Mouse (Mus musculus): ENCODE measurements around the gene Nudt8.
A peak's percentile ranks its signal among the peaks of the same experiment; 100 is the strongest.
"Not testable (repeated sequence)": the region's sequence is repeated elsewhere in the genome, so short reads cannot be mapped to it uniquely, and the experiment has no call there.

Nudt8 gene

DNA sequence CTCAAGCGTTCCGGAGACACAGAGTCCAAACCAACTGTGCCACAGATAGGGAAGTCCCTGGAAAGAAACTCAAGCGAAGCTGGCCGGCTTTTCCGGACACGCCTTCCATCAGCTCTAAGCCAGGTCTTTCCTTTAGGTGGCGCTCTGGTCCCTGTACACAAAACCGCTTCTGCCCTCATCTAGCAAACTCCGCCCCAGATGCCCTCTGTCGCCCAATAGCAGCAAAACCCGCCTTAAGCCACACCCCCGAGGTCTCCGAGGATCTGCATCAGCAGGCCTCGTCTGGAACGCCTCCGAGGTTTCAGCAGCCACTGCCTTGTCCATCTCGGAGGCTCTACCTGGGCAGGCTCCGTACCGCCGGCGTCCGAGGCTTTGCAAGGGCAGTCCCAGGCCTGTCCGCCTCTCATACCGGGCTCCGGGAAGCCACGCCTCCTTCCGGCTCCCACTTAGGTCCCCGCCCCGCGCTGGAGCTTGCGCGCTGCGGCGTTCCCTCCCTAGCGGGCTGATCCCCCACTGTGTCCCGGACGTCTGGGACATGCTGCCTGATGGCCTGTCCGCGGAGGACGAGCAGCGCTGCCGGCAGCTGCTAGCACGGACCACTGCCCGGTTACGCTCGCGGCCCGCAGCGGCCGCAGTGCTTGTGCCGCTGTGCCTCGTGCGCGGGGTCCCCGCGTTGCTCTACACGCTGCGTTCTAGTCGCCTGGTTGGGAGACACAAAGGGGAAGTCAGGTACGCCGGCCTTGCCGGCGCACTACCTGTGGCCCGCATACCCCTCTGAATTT is at the start of gene Nudt8, which contains the start of gene Gm49405:
Gene Nudt8, plus strand, starts transcription at position 462 of the 782 bp plus-strand sequence.
Gene Gm49405, plus strand, starts transcription at position 508 of the 782 bp plus-strand sequence.
- peak; percentile 97 for DNase-seq (ENCODE audit: low spot score)

DNA sequence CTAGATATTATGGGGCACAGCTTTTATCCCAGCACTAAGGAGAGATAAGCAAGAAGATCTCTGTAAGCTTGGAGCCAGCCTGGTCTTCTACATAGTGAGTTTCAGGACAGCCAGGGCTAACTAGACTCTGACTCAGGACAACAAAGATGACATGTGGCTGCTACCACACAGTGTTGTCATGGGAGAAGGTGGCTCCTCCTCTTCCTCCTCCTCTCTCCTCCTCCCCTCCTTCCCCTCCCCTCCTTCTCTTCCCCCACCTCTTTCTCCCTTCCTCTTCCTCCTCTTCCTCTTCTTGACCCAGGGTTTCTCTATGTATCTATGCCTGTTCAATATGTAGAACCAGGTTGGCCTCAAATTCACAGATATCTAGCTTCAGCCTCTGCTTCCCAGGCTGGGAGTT is 48.9 kb upstream of the Nudt8 start:
- no peak for DNase-seq (ENCODE audit: low spot score)

DNA sequence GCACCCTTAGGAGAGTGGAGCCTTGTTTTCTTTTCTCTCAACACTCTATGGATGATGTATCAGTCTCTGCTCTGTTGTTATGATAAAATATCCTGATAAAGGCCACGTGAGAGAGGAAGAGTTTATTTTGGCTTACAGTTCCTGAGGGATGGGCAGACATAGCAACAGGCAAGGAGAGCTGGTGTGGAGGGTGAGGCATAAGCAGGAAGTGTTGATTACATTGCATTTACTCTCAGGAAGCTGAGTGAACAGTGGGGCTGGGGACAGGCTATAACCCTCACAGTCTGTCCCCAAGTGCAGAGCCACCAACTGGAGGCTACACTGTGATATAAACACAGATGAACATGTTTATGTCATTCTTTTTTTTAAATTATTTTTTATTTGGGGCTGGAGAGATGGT is 48.3 kb upstream of the Nudt8 start:
- DNase-seq (ENCODE audit: low spot score), result no peak

DNA sequence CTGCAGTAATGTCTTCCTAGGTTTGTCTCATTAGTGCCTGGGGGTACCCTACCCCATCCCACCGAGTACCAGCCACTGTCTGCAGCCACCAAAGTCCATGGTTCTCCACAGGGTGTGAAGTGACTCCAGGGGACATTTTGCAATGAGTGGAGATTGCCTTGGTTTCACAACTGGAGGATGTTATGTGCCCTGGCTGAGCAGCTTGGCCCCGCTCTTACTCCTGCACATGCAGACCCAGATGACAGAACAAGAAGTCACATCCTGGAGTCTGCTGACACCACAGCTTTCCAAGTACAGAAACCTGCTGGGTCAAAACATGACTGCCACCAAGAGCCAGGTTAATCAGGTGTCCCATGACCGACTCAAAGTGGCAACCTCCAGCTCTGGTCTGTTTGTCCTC is 45.3 kb upstream of the Nudt8 start:
- no peak for DNase-seq (ENCODE audit: low spot score)

DNA sequence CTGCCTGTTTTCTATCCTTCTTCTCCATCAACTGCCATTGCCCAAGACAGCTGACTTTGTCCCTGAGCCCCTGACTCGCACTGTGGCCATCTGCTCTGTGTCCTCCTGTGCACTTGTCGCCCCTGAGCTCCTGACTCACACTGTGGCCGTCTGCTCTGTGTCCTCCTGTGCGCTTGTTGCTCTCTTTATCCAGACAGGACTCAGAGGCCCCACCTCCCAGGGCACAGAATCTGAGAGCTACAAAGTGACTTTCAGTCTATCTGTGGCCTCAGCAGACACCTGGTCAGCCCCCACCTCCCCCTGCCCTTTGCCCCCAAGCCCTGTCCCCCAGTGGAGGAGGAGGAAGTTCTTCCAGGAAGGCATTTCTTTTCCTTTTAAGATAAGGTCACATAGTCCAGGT is 44.6 kb upstream of the Nudt8 start:
- DNase-seq (ENCODE audit: low spot score), result no peak

- DNase-seq (ENCODE audit: low spot score), result not testable (repeated sequence)
These were observed 42.9 kb upstream of the Nudt8 start for GRCm38 (mm10) chr19:3957296-3958036.

GRCm38 (mm10) chr19:3958470-3958869 is 41.9 kb upstream of the Nudt8 start, which contains the start of gene Aldh3b3:
TSS of gene Aldh3b3 (plus strand) at chr19:3958645.
- DNase-seq (ENCODE audit: low spot score), result no peak

GRCm38 (mm10) chr19:3959030-3959429 is 41.4 kb upstream of the Nudt8 start:
- DNase-seq (ENCODE audit: low spot score), result no peak

DNA sequence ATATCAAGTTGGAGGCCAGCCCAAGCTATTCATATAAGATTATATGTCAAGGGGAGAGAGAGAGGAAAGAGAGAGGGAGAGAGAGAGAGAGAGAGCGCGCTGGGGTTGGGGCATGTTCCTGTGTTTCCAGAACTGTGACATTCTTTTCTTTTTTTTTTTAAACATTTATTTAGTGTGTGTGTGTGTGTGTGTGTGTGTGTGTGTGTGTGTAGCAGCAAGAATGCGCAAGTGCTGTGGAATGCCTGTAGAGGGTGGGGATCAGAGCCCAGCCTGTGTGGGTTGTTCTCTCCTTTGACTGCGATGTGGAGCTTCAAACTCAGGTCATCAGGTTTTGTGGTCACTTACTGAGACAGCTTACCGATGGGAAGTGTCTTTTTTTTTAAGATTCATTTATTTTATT is 40.2 kb upstream of the Nudt8 start:
- no peak for DNase-seq (ENCODE audit: low spot score)

- DNase-seq (ENCODE audit: low spot score), result not testable (repeated sequence)
These were observed 38.6 kb upstream of the Nudt8 start for GRCm38 (mm10) chr19:3961805-3962204.

GRCm38 (mm10) chr19:3962469-3962868 is 37.9 kb upstream of the Nudt8 start:
- DNase-seq (ENCODE audit: low spot score), result no peak

- no peak for DNase-seq (ENCODE audit: low spot score)
These were observed 36.4 kb upstream of the Nudt8 start for GRCm38 (mm10) chr19:3964030-3964429.

DNA sequence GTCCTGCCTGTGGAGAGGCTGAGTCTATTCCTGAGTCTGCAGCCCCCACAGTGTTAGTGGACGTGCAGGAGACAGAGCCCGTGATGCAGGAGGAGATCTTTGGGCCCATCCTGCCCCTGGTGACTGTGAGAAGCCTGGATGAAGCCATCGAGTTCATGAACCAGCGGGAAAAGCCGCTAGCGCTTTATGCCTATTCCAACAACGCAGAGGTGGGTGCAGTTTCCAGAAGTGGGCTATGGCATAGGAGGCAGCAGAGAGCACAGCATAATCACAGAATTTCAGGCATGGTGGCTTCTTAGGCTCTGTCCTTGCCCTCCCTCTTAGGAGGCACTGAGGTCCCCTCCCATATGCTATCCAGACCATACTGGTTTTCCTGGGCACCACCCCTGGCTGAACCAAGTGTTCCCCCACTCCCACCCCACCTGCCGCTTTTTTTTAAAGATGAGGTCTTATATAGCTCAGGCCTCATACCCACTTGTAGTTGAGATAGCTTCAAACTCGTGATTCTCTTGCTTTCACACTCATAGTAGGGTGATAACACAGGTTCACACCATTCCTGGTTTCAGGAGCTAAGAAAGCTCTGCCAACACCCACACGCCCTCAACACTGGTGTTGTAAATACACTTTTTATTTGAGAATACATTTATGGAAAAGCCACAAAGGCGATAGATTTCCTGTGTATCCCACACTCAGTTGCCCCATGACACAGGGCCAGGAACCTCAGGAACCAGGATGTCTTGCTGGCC is 33.9 kb upstream of the Nudt8 start:
- no peak for DNase-seq (ENCODE audit: low spot score)

DNA sequence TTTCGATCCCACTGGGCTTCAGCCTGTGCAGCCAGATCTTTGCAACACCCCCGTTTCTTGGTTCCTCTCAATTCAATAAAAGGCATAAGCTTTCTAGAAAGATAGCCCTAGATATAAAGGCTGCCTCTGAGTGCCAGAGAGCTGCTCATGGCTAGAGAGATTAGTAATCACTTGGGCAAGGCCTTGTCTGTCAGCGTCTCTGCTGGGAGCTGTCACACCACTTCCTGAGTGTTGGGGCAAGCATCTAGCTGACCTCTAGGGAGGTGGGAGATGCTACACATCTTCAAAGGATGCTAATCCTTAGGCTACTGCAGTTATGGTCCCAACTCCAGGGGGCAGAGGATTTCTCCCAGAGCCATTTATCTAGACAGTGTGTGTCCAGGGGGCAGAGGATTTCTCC is 33.1 kb upstream of the Nudt8 start:
- no peak for DNase-seq (ENCODE audit: low spot score)

DNA sequence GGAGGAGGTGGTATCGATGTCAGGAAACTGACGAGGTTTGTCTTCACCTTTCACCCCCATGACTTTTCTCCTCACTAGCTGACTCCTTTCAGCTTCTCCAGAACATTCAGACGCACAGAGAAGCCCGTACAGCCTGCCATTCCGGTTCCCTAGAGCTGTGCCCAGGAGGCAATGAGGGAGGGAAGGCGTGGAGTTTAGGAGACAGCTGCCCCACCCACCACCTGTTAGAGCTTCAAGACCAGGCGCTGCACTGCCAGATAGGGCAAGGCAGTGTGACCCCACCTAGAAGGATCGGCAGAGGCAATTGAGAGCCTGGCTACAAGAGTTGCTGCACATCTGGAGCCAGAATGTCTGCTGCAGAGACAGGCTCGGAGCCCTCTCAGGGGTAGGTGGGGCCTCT is 28.2 kb upstream of the Nudt8 start, which contains the start of gene Aldh3b2:
Gene Aldh3b2, plus strand, starts transcription at position 100 of the 400 bp plus-strand sequence.
- peak; percentile 41 for DNase-seq (ENCODE audit: low spot score)

DNA sequence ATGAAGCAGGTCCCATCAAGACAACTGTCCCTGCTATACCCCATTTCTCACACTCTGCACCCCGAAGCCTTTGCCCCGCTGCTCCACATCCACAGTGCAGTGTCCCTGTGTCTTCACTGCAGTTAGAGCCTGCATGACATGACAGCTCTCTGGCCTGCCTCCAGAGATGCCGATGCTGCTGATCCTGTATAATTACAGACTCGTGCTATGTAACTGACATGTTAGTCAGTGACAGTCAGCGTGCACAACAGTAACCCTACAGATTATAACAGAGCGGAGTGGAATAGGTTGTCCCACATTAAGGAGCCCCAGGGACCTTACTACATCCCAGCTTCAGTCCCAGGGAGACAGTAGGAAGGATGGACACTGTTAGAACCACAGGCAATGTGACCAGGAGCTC is 25.8 kb upstream of the Nudt8 start:
- not testable (repeated sequence) for DNase-seq (ENCODE audit: low spot score)

- DNase-seq (ENCODE audit: low spot score), result no peak
These were observed 24.5 kb upstream of the Nudt8 start for GRCm38 (mm10) chr19:3975866-3976265.

- peak; percentile 71 for DNase-seq (ENCODE audit: low spot score)
These were observed 20.1 kb upstream of the Nudt8 start for GRCm38 (mm10) chr19:3980309-3980708.

- no peak for DNase-seq (ENCODE audit: low spot score)
These were observed 19.5 kb upstream of the Nudt8 start for GRCm38 (mm10) chr19:3980917-3981316.

DNA sequence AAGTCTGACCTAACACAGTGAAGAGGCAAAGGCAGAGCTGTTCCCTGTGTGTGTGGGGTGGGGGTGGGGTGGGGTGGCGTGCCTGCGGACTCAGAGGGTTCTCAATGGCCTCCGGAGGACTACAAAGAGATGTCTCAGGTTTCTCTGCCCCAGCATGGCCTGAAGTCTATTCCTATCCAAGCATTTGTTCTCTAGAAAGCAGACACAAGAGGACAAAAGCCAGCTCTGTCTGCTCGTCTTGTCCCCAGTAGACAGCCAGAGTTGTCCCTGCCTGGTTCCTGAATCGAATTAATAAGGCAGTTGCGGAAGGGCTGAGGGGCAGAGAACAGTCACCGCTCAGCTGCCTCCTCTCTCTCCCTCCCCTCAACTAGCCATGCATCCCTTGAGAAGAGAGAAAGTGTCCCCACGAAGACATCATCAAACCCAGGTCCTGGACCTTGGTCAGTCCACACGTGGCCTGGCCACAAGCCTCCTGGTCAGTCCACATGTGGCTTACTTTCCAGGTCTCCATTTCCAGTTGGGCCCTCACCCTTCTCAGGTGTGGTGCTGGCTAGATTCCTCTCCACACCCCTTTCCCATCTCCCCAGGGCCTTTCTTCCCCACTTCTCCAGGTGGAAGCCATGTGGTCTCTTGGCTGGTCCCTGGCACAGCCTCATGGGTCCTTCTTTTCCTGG is 16.7 kb upstream of the Nudt8 start:
- no peak for DNase-seq (ENCODE audit: low spot score)

DNA sequence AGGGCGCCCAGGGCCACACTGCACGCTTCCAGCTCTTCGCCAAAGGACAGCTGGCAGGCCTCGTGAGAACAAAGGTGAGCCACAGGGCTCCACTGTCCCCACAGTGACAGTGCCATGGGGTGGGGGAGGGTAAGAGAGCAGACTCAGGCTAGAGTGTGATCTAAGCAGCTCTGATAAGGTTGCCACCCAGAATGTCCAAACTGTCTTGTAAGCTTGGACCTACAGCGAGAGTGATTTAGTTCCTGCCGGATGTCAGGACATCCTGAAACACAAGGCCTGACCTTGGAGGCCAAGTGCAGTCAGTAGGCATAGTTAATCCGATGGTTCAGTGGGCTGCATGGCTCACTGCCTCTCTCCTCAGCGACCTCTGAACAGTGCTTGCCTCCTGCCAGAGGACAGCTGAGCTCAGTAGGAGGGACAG is 15.1 kb upstream of the Nudt8 start:
- no peak for DNase-seq (ENCODE audit: low spot score)

DNA sequence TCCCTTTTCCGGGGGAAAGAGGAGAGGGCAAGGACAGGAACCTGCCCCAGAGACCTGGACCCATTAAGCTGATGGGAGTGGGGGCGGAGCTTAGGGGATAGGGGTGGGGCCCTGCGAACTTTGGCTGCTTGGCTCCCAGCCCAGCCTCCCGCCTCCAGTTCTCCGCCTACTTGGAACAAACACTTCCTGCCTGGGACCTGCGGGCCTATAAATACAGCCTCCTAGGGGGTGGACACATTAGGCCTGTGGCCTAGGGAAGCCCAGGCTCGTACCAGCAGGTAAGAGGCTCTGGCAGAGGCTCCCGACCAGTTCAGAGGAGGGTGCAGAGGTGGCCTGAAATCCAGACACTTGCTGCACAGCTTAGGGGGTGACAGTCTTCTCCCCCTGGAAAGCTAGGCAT is 14.0 kb upstream of the Nudt8 start, which contains the start of gene Acy3:
Gene Acy3, plus strand, starts transcription at position 237 of the 400 bp plus-strand sequence.
- DNase-seq (ENCODE audit: low spot score), result peak; percentile 19
